Mouse (Mus musculus) cerebellum, adult 2 months (tissue): ENCODE data around the gene Tlr13. TPM values are rescaled to one million over a fixed set of nuclear protein-coding genes. Genes with fewer than 3 reads are reported as not detected.
"Not testable (repeated sequence)": the region's sequence is repeated elsewhere in the genome, so short reads cannot be mapped to it uniquely, and the experiment has no call there.

Experiments used
- DNase-seq, 2 experiments: peaks; one replicate each; pipeline ENCODE4 v3.0.0; 2021
- H3K27ac ChIP-seq: fragments of 200-500 bp; 2 replicates; pipeline ENCODE4 v1.5.1; 2012; ENCODE audit warnings: low read length, control low read depth, inconsistent platforms; ENCODE audit not compliant: insufficient read depth
- H3K27me3 ChIP-seq: fragments of 200-500 bp; 2 replicates; pipeline ENCODE4 v1.6.1; 2012; ENCODE audit warnings: inconsistent platforms, mild to moderate bottlenecking, low read length, moderate library complexity; ENCODE audit not compliant: control insufficient read depth, insufficient read depth
- H3K4me1 ChIP-seq: fragments of 200-500 bp; 2 replicates; pipeline ENCODE4 v1.6.1; 2011; ENCODE audit warnings: low read length; ENCODE audit not compliant: control insufficient read depth, insufficient read depth
- H3K4me3 ChIP-seq: fragments of 200-500 bp; replicated peaks from 2 replicates; pipeline ENCODE3; 2011; ENCODE audit warnings: mild to moderate bottlenecking, low read depth, low read length, control low read depth; ENCODE audit not compliant: insufficient read depth
- CTCF ChIP-seq: fragments of 200-500 bp; IDR thresholded peaks from 2 replicates; pipeline ENCODE4 v1.5.1; 2011; ENCODE audit warnings: low read depth, mild to moderate bottlenecking, control low read depth, low read length, moderate library complexity, borderline replicate concordance; ENCODE audit not compliant: insufficient read depth
- POLR2A ChIP-seq: fragments of 200-500 bp; IDR thresholded peaks from 2 replicates; pipeline ENCODE4 v1.6.1; 2011; ENCODE audit warnings: low read length, control low read depth, borderline replicate concordance; ENCODE audit not compliant: insufficient read depth
- WGBS: fragments of 180-500 bp; shearing (Covaris S2); methylation state at CpG from one replicate; pipeline ENCODE4 v1.1.7; 2018; 5-methylcytosine and 5-hydroxymethylcytosine counted together
- polyA plus RNA-seq: library from polyadenylated mRNA; depleted of rRNA; stranded (reverse); fragments of >200 nt; gene quantifications from 2 replicates; pipeline ENCODE4 v1.2.3, GENCODE M21; 2012; rRNA removed

Tlr13 gene
- polyA plus RNA-seq, 1 experiment, result 0.41 TPM

GRCm38 (mm10) chrX:106187737-106188136 is 44.7 kb downstream of the Tlr13 start:
- Histone ChIP-seq H3K4me3 (peak overlapping the region; percentile 97), H3K27me3 (no peaks in the 10 kb centered on the region), H3K27ac (peak overlapping the region; percentile 71; the same call in 1 of the 2 replicates), H3K4me1 (peaks cover 2% of the 10 kb centered on the region; the same call in 1 of the 2 replicates)
- TF ChIP-seq POLR2A, result no peak
- TF ChIP-seq CTCF, result no peak
- 5% methylated on average over 12 of the region's 12 CpGs for WGBS
- peak; percentile 36 to 40 for DNase-seq

- Histone ChIP-seq H3K4me3 (no peak overlapping the region), H3K27me3 (no peaks in the 10 kb centered on the region), H3K4me1 (peaks cover 5% of the 10 kb centered on the region; the same call in 1 of the 2 replicates), H3K27ac (no peak overlapping the region)
- TF ChIP-seq CTCF, result no peak
- 36% methylated on average over 5 of the region's 5 CpGs for WGBS
- DNase-seq, result no peak
Observed at GRCm38 (mm10) chrX:106189356-106189755, 46.4 kb downstream of the Tlr13 start.

GRCm38 (mm10) chrX:106190091-106190490 is 47.1 kb downstream of the Tlr13 start:
- Histone ChIP-seq H3K4me3 (no peak overlapping the region), H3K27me3 (no peaks in the 10 kb centered on the region), H3K4me1 (peaks cover 5% of the 10 kb centered on the region; the same call in 1 of the 2 replicates), H3K27ac (no peak overlapping the region)
- DNase-seq, result no peak
- WGBS, result 34% methylated on average over 4 of the region's 4 CpGs
- TF ChIP-seq POLR2A, result no peak
- no peak for TF ChIP-seq CTCF

GRCm38 (mm10) chrX:106194361-106194760 is 51.4 kb downstream of the Tlr13 start:
- not testable (repeated sequence) for H3K4me1 ChIP-seq, DNase-seq, H3K4me3 ChIP-seq, H3K27me3 ChIP-seq, H3K27ac ChIP-seq
- 83% methylated on average over 6 of the region's 6 CpGs for WGBS

GRCm38 (mm10) chrX:106197308-106197707 is 54.3 kb downstream of the Tlr13 start:
- H3K27me3 ChIP-seq, result no peaks in the 10 kb centered on the region
- H3K27ac ChIP-seq, result no peak overlapping the region
- no peak for DNase-seq
- no peak for TF ChIP-seq CTCF
- no peak for TF ChIP-seq POLR2A
- H3K4me1 ChIP-seq, result peaks cover 3% of the 10 kb centered on the region; the same call in 1 of the 2 replicates
- no peak overlapping the region for H3K4me3 ChIP-seq
- 61% methylated on average over 5 of the region's 5 CpGs for WGBS

GRCm38 (mm10) chrX:106198904-106199303 is 55.9 kb downstream of the Tlr13 start:
- Histone ChIP-seq H3K27ac (no peak overlapping the region), H3K4me1 (peaks cover under 1% of the 10 kb centered on the region; the same call in 1 of the 2 replicates), H3K27me3 (no peaks in the 10 kb centered on the region), H3K4me3 (no peak overlapping the region)
- DNase-seq, result no peak
- TF ChIP-seq CTCF (no peak), POLR2A (no peak)
- 80% methylated on average over 5 of the region's 5 CpGs for WGBS

GRCm38 (mm10) chrX:106209100-106209499 is 66.1 kb downstream of the Tlr13 start:
- Histone ChIP-seq H3K27me3 (no peaks in the 10 kb centered on the region), H3K27ac (no peak overlapping the region), H3K4me3 (no peak overlapping the region), H3K4me1 (no peaks in the 10 kb centered on the region)
- no peak for DNase-seq
- WGBS, result 78% methylated on average over 2 of the region's 2 CpGs
- no peak for TF ChIP-seq CTCF
- TF ChIP-seq POLR2A, result no peak

Other genes with a start within 250 kb of the Tlr13 start
- gene Atrx, start 213.8 kb upstream of the Tlr13 start, polyA plus RNA-seq, result 63.6 and 70.3 TPM in 2 replicates
- 9.0 and 10.2 TPM in 2 replicates for gene Magt1, start 131.3 kb upstream of the Tlr13 start, polyA plus RNA-seq
- 473 and 495 TPM in 2 replicates for gene Cox7b, start 127.5 kb upstream of the Tlr13 start, polyA plus RNA-seq
- gene Atp7a, start 115.9 kb upstream of the Tlr13 start, polyA plus RNA-seq, result 2.7 and 3.3 TPM in 2 replicates
- gene Pgk1, start 43.9 kb downstream of the Tlr13 start, polyA plus RNA-seq, result 508 and 511 TPM in 2 replicates
- 24.5 and 25.0 TPM in 2 replicates for gene Taf9b, start 78.0 kb downstream of the Tlr13 start, polyA plus RNA-seq
- not detected in 2 replicates for gene Fnd3c2, start 112.2 kb downstream of the Tlr13 start, polyA plus RNA-seq